Mouse (Mus musculus): ENCODE measurements around the gene Flrt2.

DNA sequence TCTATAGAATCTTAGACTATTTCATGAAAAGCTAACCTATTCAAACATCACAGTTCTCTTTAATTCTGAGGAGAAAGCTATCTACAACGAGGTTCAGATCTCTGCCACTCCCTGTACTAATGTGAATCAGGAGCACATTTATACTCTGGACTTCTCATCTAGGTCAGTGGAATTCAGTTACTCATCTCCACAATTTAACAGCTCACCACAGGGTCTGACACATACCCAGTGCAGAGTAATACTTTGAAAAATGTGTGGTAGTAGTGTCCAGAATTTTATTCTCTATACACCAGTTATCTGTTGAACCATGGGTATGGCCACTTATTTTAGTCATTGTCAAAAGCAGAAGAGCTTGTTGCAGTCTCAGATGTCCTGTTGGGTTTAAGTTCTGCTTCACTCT is 98.1 kb downstream of the Flrt2 start:
- TF ChIP-seq CTCF (IDR thresholded peaks at IDR 0.05; ENCODE audit: extremely low read depth, insufficient read length, insufficient replicate concordance, low read depth, low read length) (no peak), POLR2A (IDR thresholded peaks at IDR 0.05; ENCODE audit: low read depth, low read length) (no peak)

Data from small intestine, adult 2 months (tissue).